28 mouse cellular contexts compared by ENCODE assay signal in the genomic region with DNA sequence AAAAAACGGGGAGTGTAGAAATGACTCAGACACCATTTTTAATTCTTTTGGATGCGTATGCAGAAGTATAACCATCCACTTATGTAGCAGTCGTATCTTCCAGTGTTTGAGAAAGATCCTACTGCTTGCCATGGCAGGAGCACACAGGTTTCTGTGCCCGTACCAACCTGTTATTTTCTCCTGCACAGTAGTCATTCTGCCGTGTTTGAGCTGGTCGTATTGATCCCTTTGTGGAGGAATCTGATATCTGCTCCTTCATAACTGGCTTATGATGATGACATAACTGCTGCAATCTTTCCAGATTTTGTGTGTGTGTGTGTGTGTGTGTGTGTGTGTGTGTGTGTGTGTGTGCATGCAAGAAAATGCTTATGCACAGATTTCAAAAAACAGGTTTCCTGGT.
"Had no signal": no experiment of that assay in that cellular context is flagged by ENCODE, and none has a peak within 500 bp of the region (broad histone marks: within the 10 kb centered on the region; RNA-seq: fewer than 3 reads in every experiment).

No protein-coding gene starts in this region.

- ATAC-seq: forebrain, embryonic 13.5 days; forebrain, embryonic 14.5 days; forebrain, embryonic 15.5 days; forebrain, embryonic 16.5 days; forebrain, postnatal 0 days had no signal

- H3K27ac ChIP-seq: embryonic facial prominence, embryonic 10.5 days; embryonic facial prominence, embryonic 12.5 days; embryonic facial prominence, embryonic 13.5 days; embryonic facial prominence, embryonic 15.5 days; forebrain, embryonic 10.5 days; forebrain, embryonic 12.5 days; forebrain, embryonic 13.5 days; forebrain, embryonic 15.5 days; gastrocnemius, adult 2 months; heart, adult 2 months had no signal

- H3K27me3 ChIP-seq: embryonic facial prominence, embryonic 12.5 days; embryonic facial prominence, embryonic 13.5 days; embryonic facial prominence, embryonic 15.5 days; forebrain, embryonic 12.5 days; forebrain, embryonic 13.5 days; forebrain, embryonic 15.5 days had no signal

- DNase-seq: cerebellum, adult 18-20 months; cerebellum, adult 2 months; cerebellum, adult 8-10 months; cerebellum, adult 9-10 months; cerebellum, adult 9-11 months; cerebellum, postnatal 10 days; cerebellum, postnatal 14 days; cerebellum, postnatal 25 days; embryo, embryonic 11 days; forebrain, postnatal 0 days; gastrocnemius, adult 2 months; gastrocnemius, postnatal 10 days; gastrocnemius, postnatal 14 days; gastrocnemius, postnatal 25 days; gastrocnemius, postnatal 36 days; heart, adult 18-20 months; heart, adult 2 months had no signal

- H3K4me2 ChIP-seq: embryonic facial prominence, embryonic 12.5 days; embryonic facial prominence, embryonic 13.5 days; embryonic facial prominence, embryonic 15.5 days; forebrain, embryonic 12.5 days; forebrain, embryonic 13.5 days; forebrain, embryonic 15.5 days had no signal

- H3K36me3 ChIP-seq: forebrain, embryonic 15.5 days had no signal

- H3K4me1 ChIP-seq: embryonic facial prominence, embryonic 12.5 days; forebrain, embryonic 12.5 days; forebrain, embryonic 13.5 days; forebrain, embryonic 15.5 days had no signal

- H3K9ac ChIP-seq: embryonic facial prominence, embryonic 12.5 days; embryonic facial prominence, embryonic 13.5 days; embryonic facial prominence, embryonic 15.5 days; forebrain, embryonic 12.5 days; forebrain, embryonic 13.5 days; forebrain, embryonic 15.5 days; forebrain, postnatal 0 days had no signal

- H3K4me3 ChIP-seq: embryonic facial prominence, embryonic 10.5 days; embryonic facial prominence, embryonic 12.5 days; embryonic facial prominence, embryonic 13.5 days; embryonic facial prominence, embryonic 15.5 days; erythroblast, embryonic 14.5 days; forebrain, embryonic 10.5 days; forebrain, embryonic 12.5 days; forebrain, embryonic 13.5 days; forebrain, embryonic 15.5 days; gastrocnemius, adult 2 months; heart, adult 2 months had no signal

- H3K9me3 ChIP-seq: embryonic facial prominence, embryonic 10.5 days; embryonic facial prominence, embryonic 12.5 days; embryonic facial prominence, embryonic 13.5 days; embryonic facial prominence, embryonic 15.5 days; forebrain, embryonic 10.5 days; forebrain, embryonic 12.5 days; forebrain, embryonic 13.5 days; forebrain, embryonic 15.5 days had no signal
